Mouse (Mus musculus) heart, adult 11 months (tissue): Measurements from ENCODE around the gene Pitpnm1.

Experiments
- DNase-seq: peaks from one replicate; pipeline ENCODE4 v3.0.0; 2022

Pitpnm1 gene

DNA sequence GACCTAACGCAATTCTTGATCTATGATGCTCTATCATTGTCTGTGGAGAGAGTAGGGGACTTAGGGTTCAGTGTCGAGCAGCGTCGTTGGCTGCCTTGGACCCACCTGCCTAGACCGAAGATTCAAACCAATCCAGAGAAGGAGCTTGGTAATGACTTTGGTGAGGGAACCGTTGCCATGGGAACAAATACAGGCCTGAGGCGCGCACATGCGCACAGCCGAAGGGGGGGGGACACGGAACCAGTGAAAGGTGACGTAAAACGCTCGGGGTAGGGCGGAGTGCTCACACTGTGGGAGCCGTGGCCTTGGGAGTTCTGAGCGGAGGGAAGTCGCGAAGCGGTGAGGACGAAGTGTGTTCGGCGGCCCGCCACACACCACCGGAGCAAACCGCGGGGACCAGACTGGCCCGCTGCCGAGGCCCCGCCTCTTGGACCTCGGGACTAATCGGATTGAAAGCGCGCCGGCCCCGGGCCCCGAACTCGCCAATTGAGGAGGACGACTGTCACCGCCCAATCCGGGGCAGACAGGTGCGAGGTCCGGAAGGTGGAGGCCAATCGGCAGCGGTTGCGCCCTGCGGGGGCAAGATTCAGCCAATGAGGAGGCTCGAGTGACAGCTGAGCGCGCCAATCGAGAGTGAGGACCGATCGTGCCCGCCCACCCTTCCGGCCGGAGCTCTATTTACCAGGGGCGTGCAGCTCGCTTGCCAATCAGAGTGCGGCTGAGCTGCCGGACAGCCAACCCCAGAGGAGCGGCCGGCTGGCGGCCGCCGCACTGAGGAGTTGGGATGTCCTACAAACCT is 3.0 kb upstream of the Pitpnm1 start, which contains the start of gene Cdk2ap2:
TSS of gene Cdk2ap2 (plus strand) at position 541 of the 799 bp plus-strand sequence.
- peak; percentile 100 for DNase-seq

DNA sequence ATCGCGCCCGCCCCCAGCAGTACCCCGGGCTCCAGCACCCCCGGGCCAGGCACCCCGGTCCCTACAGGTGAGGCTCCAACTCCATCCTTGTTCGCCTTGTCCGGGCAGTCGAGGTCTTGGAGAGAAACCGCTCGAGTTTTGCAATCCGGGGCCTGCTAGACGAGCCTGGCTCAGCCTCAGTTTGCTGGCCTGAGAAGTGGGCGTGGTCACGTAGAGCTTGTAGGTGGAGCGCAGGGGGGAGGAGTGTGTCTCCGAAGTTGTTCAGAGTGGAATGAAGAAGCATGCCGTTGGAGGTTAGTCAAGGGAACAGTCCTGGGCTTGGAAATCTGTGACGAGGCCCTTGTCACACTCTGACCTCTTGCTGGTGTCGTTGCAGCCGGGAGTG is 2.4 kb upstream of the Pitpnm1 start:
- no peak for DNase-seq

DNA sequence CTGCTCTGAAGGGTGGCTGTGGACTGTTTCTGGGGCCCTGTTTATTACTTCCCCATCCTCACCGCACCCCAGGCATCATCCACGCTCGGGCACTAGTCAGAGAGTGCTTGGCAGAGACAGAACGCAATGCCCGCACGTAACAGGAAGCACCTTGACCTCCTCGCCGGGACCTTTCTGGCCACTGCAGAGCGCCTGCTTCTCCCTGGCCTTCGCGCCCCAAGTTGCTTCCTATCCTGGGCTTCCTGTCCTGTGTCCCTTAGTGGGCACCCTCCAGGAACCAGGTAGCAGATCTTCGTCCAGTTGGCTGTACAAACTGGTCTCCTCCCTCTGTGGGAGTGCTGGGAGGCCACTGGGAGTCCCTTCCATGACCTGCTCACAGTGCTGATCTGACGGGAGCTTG is 1.4 kb upstream of the Pitpnm1 start:
- DNase-seq = peak; percentile 94

DNA sequence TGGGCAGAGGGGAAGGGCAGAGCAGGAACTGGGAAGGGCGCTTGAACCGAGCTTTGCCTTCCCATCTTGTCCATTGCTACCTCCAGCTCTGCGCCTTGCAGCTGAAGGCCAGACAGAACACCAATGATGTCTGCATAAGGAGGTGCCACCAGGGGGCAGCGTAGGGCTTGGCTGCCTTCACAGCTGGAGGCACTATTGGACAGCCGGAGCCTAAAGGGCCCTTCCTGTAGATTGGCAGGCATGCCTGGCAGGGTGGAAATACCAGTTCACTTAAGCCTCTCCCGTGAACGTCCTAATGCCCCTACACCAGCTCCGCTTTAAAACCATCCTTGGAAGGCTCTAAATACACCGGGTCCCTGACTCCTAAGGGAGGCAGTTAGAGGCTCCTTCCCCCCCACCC is 742 bp upstream of the Pitpnm1 start:
- peak; percentile 99 for DNase-seq

DNA sequence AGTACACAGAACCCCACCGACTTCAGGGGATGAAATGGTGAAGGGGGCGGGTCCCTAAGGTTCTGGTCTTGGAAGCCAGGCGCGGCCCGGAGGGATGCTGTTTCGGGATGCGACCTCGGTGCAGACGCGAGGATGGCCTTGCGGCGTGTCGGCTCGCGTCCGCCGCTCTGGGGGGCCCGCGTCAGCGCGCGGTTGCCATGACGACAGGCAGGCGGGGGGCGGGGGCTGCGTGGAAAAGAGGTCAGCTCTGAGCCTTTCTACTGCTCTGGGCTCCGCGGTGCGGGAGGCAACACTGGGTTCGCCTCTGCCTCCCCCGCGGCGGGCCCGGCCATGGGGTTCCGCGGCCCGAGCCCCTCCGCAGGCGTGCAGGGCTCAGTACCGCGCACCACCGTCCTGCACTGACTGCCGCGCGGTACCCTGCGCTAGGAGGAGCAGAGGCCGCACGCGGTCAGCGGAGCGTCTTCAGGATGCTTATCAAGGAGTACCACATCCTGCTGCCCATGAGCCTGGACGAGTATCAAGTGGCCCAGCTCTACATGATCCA is 992 bp downstream of the Pitpnm1 start:
- DNase-seq = peak; percentile 94

DNA sequence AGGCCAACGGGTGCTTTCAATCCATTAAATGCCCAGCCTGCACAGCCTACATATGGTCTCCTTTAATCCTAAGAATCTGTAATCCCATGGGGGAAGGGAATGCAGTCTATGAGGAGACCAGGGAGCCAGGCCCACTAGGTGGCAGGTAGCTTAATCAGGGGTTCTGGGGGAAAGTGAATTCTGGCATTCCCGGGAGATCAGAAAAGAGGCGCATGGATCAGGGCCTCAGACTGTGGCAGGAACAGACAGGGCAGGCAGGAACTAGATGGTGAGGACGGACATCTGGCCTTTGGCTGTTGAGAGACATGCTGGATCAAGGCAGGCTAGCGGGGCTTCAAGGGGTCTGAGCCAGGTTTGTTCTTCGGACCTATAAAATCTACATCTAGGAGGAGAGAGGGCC is 1.7 kb downstream of the Pitpnm1 start:
- peak; percentile 90 for DNase-seq

DNA sequence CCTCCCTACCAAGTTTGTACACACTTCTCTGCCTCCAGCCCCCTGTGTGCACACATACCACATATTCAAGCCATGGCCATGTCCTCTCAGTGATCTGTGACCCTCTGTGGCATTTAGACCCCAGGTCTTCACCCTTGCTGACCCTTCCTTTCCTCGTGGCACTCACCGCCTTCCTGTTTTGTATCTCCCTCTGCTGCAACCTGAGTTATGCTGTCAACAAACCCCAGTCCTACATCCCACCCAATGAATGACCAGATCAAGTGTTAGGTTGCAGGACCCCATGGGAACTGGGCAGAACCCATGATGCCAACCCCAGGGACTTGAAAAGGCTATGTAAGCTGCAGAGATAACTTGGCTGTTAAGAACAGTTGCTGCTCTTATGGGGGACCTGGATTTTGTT is 2.3 kb downstream of the Pitpnm1 start:
- peak; percentile 88 for DNase-seq

DNA sequence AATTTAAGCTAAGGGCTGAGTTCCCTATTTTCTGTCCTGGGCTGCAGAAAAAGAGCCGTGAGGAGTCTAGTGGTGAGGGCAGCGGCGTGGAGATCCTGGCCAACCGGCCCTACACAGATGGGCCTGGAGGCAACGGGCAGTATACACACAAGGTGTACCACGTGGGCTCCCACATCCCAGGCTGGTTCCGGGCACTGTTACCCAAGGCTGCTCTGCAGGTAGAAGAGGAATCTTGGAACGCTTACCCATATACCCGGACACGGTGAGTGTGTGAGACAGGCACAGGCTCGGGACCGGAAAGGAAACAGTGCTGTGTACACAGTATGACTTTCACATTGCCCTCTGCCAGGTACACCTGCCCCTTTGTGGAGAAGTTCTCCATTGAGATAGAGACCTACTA is 2.8 kb downstream of the Pitpnm1 start:
- peak; percentile 88 for DNase-seq

DNA sequence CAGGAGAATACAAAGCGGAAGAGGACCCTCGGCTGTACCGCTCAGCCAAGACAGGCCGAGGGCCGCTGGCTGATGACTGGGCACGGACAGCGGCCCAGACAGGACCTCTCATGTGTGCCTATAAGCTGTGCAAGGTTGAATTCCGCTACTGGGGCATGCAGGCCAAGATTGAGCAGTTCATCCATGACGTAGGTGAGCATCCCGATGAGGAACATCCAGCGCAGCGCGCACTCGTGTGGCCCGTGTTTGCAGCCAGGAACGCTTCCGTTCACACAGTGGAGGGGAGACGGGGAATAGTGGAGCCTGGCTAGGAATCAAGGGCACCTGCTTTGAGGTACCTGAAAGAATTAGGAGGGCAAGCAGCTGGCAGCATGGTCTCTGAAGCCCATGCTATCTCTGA is 3.5 kb downstream of the Pitpnm1 start:
- peak; percentile 85 for DNase-seq

DNA sequence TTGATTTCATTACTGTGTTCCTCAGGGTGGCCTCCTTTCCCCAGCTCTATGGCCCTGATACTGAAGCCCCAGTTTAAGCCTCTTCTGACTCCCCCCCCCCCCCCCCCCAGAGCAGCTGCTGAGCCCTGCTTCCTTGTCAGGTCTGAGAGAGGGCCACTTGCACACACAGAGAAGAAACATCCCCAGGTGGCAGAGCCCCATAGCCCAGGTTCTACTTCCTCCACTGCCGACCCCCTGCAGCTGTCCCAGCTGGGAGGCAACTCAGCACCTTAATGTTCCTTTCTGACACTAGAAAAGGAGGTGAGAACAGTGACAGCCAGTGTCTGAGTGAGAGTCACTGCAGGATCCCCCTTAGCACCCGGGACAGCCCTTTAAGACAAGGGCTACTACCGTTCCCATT is 4.0 kb downstream of the Pitpnm1 start:
- peak; percentile 81 for DNase-seq

DNA sequence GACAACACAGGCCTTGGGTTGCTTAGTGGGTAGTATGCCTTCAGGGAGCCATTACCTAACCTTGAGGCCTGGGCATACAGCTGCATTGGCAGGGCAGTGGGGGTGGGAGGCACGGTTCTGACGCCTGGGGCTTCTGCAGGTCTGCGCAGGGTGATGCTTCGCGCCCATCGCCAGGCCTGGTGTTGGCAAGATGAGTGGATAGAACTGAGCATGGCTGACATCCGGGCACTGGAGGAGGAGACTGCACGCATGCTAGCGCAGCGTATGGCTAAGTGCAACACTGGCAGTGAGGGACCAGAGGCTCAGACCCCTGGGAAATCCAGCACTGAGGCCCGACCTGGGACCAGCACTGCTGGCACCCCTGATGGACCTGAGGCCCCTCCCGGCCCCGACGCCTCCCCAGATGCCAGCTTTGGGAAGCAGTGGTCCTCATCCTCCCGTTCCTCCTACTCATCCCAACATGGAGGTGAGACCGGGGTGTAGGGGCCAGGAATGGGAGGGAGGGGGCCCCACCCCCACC is 4.9 kb downstream of the Pitpnm1 start:
- peak; percentile 90 for DNase-seq

DNA sequence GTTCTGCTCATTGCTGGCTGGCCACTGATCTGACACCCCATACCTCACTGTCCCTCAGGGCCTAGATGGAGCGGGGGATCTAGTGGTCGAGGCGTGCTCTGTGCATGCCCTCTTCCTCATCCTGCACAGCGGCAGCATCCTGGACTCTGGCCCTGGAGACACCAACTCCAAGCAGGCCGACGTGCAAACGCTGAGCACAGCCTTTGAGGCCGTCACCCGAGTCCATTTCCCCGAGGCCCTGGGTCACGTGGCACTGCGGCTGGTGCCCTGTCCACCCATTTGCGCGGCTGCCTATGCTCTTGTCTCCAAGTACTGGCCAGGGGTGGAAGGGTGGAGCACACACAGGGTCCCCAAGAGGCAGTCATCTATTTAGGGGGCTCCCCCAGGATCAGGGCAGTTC is 6.9 kb downstream of the Pitpnm1 start:
- no peak for DNase-seq

DNA sequence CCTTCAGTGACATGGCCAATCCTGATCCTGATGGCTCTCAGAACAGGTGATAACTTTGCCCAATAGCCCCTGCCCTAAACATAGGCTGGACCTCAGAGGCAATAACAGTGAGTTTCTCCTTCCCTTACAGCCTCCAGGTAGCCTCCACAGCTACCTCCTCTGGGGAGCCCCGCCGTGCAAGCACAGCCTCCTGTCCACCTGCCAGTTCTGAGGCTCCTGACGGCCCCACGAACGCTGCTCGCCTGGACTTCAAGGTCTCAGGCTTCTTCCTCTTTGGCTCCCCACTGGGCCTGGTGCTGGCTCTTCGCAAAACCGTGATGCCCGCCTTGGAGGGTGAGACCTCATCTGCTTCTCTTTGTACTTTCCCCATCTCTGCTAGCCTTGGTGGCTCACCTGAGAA is 8.7 kb downstream of the Pitpnm1 start:
- DNase-seq = peak; percentile 85

DNA sequence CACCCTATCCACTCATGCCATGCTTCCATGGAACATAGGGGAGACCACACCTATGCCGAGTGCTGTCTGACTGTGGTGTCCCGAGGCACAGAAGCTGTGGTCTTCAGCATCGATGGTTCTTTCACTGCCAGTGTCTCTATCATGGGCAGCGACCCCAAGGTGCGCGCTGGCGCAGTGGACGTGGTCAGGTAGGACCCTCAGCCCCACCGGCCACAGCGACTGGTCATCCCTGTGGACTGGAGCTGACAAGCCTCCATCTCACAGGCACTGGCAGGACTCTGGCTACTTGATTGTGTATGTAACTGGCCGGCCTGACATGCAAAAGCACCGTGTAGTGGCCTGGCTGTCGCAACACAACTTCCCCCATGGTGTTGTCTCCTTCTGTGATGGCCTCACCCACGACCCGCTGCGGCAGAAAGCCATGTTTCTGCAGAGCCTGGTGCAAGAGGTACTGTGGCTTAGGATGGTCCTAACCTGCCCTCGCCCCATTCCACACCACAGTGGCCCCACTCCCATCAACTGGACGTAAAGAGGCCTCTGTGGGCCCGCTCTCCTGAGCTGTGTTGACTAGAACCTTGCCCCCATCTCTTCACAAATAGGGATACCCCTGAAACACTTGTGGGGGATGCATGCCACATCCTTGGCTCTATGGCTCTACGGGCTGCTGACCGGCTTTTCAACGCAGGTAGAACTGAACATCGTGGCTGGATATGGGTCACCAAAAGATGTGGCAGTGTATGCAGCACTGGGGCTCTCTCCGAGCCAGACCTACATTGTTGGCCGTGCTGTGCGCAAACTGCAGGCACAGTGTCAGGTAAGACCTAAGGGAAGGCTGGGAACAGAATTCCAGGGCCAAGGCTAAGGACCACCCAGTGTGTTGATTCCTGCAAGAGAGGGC is 12.5 kb downstream of the Pitpnm1 start:
- peak; percentile 93 for DNase-seq

DNA sequence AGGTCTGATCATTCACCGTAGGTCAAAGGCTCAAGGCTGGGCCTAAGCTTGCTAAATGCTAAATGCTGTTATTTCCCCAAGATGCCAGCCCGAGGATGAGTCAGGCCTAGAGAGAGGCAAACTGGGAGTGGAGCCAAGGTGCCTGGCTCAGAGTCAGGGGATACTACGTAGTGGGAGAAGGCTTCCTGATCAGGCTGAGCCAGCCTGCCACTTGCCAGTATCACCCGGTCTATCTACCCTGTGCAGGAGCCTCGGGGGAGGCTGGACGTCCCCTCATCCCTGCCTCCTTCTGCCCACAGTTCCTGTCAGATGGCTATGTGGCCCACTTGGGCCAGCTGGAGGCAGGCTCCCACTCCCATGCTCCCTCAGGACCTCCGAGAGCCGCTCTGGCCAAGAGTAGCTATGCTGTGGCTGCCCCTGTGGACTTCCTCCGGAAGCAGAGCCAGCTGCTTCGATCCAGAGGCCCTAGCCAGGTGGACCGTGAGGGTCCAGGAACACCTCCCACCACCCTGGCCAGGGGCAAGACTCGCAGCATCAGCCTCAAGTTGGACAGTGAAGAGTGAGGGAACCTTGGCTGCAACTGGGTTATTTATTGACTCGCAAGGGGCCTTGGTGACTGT is 13.5 kb downstream of the Pitpnm1 start:
- peak; percentile 98 for DNase-seq

DNA sequence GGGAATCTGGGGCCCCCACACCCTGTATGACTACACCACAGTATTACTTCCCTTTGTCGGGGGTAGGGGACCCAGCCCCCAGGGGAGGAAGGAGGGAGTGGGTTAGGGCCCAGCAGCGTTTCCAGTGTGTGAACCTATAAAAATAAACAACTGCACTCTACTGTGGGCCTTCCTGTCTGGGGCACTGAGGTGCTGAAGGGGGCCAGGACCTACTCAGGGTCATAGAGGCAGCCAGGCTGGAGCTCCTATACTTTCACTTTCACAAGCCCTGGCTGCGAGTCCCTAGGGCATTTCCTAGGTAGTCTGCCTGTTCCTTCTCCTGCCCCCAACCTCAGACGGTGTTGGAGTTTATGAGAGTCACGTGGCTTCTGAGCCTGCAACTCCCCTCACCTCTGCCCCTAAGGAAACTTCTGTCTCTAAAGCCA is 14.0 kb downstream of the Pitpnm1 start:
- peak; percentile 97 for DNase-seq

DNA sequence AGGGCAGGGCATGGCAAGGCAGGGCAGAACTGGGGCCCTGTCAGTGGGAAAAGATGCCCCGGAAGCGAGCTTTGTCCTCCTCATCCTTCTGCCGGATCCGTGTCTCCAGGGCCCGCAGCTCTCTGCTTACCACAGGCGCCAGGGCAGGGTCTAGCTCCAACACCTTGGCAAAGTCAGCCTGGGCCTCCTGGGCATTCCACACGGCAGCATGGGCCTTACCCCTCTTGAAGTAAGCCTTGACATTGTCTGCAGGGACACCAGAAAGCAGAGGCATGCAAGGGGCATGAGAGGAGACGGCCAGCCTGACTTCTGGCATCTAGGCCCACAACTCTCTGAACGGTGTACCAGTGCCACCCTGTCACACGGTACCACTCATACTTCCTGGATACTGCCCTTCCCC is 14.8 kb downstream of the Pitpnm1 start:
- DNase-seq = peak; percentile 92

DNA sequence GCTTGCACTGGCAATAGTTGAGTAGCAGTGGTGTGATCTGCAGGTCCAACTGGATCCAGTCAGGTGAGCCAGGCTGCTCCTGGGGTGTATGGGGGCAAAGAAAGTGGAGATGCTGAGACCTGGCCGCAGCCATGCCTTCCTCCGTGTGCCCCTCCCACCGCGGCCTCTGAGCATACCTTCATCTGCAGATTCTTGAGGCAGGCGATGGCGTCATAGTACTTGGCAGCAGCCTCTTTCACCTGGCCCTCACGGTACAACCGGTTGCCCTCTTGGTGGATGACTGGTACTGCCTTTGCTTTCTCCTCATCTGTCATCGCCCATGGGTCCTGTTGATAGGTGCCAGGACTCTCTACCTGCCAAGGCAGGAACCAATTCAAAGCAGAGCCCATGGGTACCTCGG is 15.3 kb downstream of the Pitpnm1 start:
- peak; percentile 81 for DNase-seq

DNA sequence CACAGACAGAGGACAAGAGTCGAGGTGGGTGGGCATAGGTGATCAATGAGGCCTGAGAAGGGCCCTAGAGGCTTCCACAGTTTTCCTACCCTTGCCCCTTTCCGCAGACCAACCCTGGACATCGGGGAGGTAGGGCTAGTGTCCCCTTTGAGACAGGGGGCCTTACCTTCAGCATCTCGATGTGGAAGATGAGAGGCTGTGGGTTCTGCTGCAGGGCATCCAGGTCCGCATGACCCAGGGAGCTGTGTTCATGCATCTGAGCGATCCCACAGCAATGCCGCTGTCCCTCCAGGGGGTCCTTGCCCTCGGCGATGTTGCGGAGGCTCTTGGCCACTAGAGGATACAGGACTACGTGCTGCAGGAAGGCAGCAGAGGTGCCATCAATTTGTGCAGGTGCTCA is 16.0 kb downstream of the Pitpnm1 start:
- DNase-seq = peak; percentile 92

DNA sequence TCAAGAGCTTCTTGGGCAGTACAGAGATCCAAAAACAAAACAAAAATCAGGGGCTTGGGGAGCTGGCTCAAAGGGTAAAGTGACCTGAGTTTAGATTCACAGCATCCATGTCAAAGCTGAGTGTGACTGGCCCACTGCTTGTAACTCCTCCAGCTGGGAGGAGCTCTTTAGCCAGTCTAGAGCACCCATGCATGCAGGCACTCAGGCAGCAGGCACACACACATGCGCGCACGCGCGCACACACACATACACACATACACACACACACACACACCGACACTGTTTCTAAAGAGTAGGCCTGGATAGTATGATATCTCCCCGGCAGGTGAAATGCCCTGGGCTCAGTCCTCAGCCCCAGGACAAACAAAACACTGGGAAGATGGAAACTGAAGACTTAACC is 17.2 kb downstream of the Pitpnm1 start:
- DNase-seq = no peak

DNA sequence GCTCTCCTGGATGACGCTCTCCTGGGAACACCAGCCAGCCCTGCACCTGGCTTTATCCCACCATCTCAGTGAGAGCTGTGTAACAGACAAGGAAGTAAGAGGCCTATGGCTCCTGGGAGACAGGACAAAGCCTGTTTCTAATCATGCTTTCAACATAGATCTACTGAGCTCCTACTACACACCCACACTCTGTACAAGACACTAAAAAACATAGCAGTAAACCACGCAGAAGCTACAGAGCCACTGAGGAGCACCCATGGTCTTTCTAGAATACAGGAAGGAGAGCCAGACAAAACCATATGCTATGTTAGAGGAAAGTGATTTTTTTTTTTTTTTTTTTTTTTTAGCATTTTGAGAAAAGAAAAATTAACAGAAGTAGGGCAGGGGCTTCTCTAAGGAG is 18.6 kb downstream of the Pitpnm1 start:
- DNase-seq = no peak

DNA sequence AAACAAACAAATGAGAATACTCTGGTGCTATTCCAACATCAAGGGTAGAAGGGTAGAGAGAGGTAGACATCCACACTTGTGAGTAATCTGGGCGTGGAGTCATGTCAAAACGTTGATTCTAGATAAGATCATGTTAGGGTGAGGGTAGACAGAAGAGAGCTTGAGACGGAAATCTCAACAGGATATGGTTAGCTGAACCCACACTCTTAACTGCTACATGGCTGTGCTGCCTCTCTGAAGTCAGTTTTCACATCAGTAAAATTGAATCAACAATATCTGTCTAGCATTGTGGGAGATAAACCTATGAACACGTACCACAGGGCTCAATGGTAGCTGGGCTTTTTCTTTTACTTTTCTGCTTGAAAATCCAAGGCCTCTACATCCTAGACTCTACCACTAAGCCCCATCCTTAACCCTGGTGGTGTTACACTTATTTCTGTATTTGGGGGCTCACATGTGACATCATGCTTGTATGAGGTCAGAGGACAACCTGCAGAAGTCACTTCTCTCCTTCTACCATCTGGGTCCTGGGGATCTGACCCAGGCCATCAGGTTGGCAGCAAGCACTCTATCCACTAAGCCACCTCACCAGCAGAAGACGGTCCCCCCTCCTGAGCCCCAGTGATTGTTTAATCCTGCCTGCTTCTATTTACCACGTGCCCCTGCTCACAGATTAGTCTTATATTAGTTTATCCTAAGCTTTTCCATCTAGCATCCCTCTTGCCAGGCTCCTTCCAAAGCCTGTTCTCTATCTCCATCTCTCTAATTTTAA is 20.1 kb downstream of the Pitpnm1 start:
- no peak for DNase-seq
